Mouse (Mus musculus) embryonic fibroblast, embryonic 13.5 days (primary cell): Measurements from ENCODE around the gene Snrnp40. TPM values are rescaled to one million over a fixed set of nuclear protein-coding genes. Genes with fewer than 3 reads are reported as not detected.
A peak's percentile ranks its signal among the peaks of the same experiment; 100 is the strongest.

Experiments used
- H3K27ac ChIP-seq: 2 replicates; pipeline ENCODE4 v1.5.1; 2012; ENCODE audit warnings: low read length, control low read depth, inconsistent platforms; ENCODE audit not compliant: insufficient read depth
- H3K4me1 ChIP-seq: 2 replicates; pipeline ENCODE4 v1.6.1; 2011; ENCODE audit warnings: low read length; ENCODE audit not compliant: control insufficient read depth, insufficient read depth
- H3K4me3 ChIP-seq: 2 replicates; pipeline ENCODE4 v1.5.1; 2011; ENCODE audit warnings: mild to moderate bottlenecking, control low read depth, low read length; ENCODE audit not compliant: insufficient read depth
- CTCF ChIP-seq: IDR thresholded peaks from 2 replicates; pipeline ENCODE4 v1.5.1; 2011; ENCODE audit warnings: mild to moderate bottlenecking, control low read depth, low read length, moderate library complexity, borderline replicate concordance; ENCODE audit not compliant: insufficient read depth
- POLR2A ChIP-seq: IDR thresholded peaks from 2 replicates; pipeline ENCODE4 v1.6.1; 2011; ENCODE audit warnings: low read depth, mild to moderate bottlenecking, control low read depth, low read length, moderate library complexity
- polyA plus RNA-seq: library from polyadenylated mRNA; stranded (reverse); fragments of >200 nt; gene quantifications from 2 replicates; pipeline ENCODE4 v1.2.4, GENCODE M21; 2011; ENCODE audit warnings: low read depth; ENCODE audit not compliant: missing spikeins, insufficient read length

The Snrnp40 gene
- 40.4 and 41.3 TPM in 2 replicates for polyA plus RNA-seq

DNA sequence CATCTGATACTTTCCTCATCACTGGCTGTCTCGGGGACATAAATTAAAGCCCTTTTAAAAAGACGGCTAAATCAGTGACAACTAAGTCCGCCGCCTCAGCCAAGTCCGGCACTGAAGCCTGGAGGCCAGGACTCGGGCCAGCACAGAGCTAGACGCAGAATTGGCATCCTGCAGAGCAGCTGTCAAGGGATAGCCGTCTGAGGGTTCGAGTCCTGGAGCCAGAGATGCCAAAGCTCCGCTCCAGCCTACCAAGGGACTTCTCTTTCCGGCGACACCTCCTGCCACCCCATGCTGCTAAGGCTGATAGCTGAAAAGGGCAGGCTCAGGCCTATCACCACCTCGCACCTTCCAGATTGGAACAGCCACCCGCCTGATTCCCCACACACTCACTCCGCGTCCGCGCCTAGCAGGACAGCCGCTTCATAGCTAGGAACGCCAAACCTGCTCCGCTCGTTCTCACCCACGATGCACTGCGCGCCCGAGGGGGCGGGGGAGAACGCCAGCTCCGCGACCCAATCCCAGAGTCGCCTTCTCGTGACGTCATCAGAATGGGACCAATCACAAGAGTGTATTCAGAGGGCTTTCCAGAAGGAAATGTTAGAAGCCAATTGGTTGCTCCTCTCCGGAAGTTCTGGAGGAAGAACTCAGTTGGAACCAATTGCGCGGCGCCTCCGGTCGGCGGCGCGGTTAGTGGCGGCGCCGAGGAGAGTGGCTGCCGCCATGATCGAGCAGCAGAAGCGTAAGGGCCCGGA, at the start of gene Snrnp40, which contains the start of gene Zcchc17:
Gene Snrnp40, plus strand, starts transcription at position 647 of the 752 bp plus-strand sequence.
Gene Zcchc17, minus strand, starts transcription at position 458 of the 752 bp plus-strand sequence.
- peak within 1 kb of the TSS; percentile 35; the same call in 1 of the 2 replicates for H3K27ac ChIP-seq
- TF ChIP-seq CTCF (no peak), POLR2A (peak; percentile 97)

DNA sequence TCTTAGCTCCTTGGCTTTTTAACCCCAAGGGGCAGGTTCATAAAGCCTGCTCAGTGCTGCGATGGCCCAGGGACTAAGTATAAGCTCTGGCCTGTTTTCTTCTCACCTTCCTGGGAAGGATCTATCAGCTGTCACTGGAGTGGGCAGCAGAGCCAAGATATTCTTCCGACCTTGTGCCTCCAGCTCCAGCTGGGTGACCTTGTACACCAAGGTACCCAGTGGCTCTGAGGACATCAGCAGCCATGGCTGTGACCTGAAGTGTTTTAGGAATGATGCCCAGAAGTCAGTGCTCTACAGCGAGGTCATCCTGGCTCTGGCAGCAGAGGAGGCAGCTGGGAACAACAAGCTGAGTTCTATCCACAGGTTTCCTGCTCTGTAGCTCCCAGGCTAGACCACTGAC, 47.4 kb upstream of the Snrnp40 start:
- no peak overlapping the region for H3K27ac ChIP-seq
- H3K4me3 ChIP-seq, result no peak overlapping the region
- no peak for TF ChIP-seq POLR2A
- TF ChIP-seq CTCF, result no peak

More for the DNA sequence above, at the start of gene Snrnp40, which contains the start of gene Zcchc17:
- H3K4me3 ChIP-seq, result peak within 1 kb of the TSS; percentile 91
- peaks cover 5% of the 10 kb centered on the region for H3K4me1 ChIP-seq

DNA sequence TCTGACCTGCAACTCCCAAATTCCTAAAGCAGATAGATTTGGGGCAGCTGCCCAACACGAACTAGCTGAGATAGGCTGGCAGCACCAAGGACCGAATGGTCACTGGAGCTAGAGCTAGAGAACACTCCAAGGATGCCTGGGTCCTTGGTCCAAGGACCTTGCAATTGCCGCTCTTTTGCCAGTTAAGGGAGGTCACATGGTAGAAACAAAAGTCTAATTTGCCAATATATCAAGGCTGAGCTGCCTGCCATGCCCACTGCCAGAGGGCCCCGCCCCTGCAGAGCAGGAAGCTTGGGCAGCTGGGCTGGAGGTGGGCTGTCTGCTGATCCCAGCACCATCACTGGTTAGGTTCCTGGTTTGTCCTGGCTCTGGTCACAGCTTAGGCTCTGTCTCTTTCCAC, 46.4 kb upstream of the Snrnp40 start:
- H3K27ac ChIP-seq, result no peak overlapping the region

More for the DNA sequence above, 47.4 kb upstream of the Snrnp40 start:
- H3K4me1 ChIP-seq, result peaks cover 5% of the 10 kb centered on the region

GRCm38 (mm10) chr4:130315771-130316527, 44.0 kb upstream of the Snrnp40 start:
- H3K4me3 ChIP-seq, result no peak overlapping the region
- H3K4me1 ChIP-seq, result peaks cover 9% of the 10 kb centered on the region
- H3K27ac ChIP-seq, result no peak overlapping the region
- TF ChIP-seq POLR2A (no peak), CTCF (no peak)

More for the DNA sequence above, 46.4 kb upstream of the Snrnp40 start:
- no peak overlapping the region for H3K4me3 ChIP-seq
- peaks cover 5% of the 10 kb centered on the region for H3K4me1 ChIP-seq
- TF ChIP-seq CTCF (no peak), POLR2A (no peak)

DNA sequence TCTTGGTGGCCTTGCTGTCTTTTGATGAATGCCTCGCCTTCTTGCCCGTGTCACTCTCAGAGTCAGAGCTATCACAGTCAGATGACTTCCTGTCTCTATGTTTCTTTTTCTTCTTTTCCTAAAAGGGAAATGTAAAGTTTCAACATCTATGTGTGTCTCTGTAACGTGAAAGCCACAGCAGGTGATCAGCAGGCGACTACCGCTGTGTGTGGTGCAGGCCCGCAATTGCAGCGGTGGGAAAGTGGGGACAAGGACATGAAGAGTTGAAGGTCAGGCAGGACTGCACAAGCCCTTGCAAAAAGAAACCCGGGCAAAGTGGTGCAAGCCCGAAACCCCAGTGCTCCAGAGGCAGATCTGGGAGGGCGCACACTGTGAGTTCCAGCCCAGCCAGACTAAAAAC, 43.2 kb upstream of the Snrnp40 start:
- peaks cover 9% of the 10 kb centered on the region for H3K4me1 ChIP-seq
- TF ChIP-seq POLR2A (no peak), CTCF (no peak)
- H3K4me3 ChIP-seq, result no peak overlapping the region
- H3K27ac ChIP-seq, result no peak overlapping the region

- H3K4me3 ChIP-seq, result no peak overlapping the region
These were observed 41.8 kb upstream of the Snrnp40 start for GRCm38 (mm10) chr4:130318122-130318521.

GRCm38 (mm10) chr4:130319564-130319963, 40.4 kb upstream of the Snrnp40 start:
- TF ChIP-seq POLR2A (no peak), CTCF (no peak)
- H3K27ac ChIP-seq, result no peak overlapping the region

More at GRCm38 (mm10) chr4:130318122-130318521, 41.8 kb upstream of the Snrnp40 start:
- TF ChIP-seq CTCF (no peak), POLR2A (no peak)
- peaks cover 9% of the 10 kb centered on the region for H3K4me1 ChIP-seq
- H3K27ac ChIP-seq, result no peak overlapping the region

DNA sequence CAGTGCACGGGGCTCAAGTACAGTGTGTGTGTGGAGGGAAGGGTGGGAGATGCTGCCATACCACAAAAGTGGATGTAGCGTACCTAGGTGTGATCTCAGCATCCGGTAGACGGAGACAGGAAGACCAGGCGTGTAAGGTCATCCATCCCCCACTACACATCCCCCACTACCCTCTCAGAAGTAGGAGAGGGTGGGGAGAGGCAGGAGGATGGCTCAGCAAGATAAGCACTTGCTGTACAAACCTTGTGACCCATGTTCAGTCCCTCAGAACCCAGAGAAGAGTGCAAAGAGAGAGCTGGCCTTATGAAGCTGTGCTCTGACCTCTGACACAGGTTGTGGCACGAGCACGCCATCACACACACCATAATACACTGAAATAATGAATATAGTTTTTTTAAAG, 38.3 kb upstream of the Snrnp40 start:
- Histone ChIP-seq H3K4me3 (no peak overlapping the region), H3K27ac (no peak overlapping the region), H3K4me1 (0 out of 2 replicates have a peak, but pooled peaks cover 4% of the 10 kb centered on the region)
- TF ChIP-seq POLR2A, result no peak
- no peak for TF ChIP-seq CTCF

More at GRCm38 (mm10) chr4:130319564-130319963, 40.4 kb upstream of the Snrnp40 start:
- Histone ChIP-seq H3K4me1 (peaks cover 9% of the 10 kb centered on the region), H3K4me3 (no peak overlapping the region)

DNA sequence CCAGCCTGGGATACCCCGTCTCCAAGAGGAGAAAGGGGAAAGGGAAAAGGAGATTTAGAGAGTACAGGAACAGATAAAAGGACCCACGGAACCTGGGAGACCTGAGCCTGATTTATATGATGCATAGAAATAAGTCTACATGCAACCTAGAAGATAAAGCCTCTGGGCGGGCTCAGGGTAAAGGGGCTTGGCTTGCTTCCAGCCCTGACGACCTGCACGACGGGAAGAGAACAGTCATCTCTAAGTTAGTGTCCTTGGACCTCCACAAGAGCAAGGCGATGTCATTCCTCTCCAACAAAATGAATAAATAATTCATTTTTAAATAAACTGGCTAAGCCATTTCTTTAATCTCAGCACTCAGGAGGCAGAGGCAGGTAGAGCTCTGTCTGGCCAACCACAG, 37.4 kb upstream of the Snrnp40 start:
- Histone ChIP-seq H3K4me3 (no peak overlapping the region), H3K4me1 (0 out of 2 replicates have a peak, but pooled peaks cover 4% of the 10 kb centered on the region), H3K27ac (no peak overlapping the region)
- TF ChIP-seq POLR2A, result no peak
